In the genomic region with DNA sequence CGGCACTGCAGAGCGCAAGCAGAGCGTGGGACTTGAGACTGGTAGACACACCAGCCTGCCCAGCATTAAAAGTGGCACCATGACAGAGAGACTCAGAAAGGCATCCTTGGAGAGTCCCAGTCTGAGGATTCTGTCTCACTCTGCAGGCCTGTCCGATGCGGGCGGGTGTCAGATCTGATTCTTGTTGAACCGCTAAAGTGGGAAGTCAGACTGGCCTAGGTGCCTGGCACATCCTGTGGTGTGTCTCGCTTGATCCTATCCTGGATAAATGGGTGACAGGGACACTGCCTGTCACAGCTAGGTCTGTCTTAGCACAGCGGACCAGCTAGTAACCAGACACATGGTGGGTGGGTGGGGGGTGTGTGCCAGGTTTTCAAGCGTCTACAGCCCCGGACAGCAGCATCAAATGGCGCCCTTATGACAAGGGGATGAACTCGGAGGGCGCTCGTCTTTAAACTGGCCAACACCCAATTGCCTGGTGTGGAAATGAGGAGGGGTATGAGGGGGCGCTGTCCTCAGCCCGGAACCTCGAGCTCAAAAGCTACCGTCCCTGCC, we compare ENCODE assay signal across 9 mouse cellular contexts. TPM values are rescaled to one million over a fixed set of nuclear protein-coding genes. Genes with fewer than 3 reads are reported as not detected.
DNase-seq lines count a peak whose midpoint lies in the region; ATAC-seq lines count a peak whose summit lies in the region.
"Had no signal": no experiment of that assay in that cellular context is flagged by ENCODE, and none has a peak within 500 bp of the region (broad histone marks: within the 10 kb centered on the region; RNA-seq: fewer than 3 reads in every experiment).

A gene (minus strand): TSS at position 118 of the 555 bp plus-strand sequence.

- H3K9ac ChIP-seq in heart, embryonic 14.5 days (ENCODE audit: low read length), result 0 out of 2 replicates have a peak within 1 kb of the TSS, but pooled peaks have one; percentile 0
- peak within 1 kb of the TSS; percentile 68 for H3K9ac ChIP-seq in hindbrain, embryonic 14.5 days
- H3K9ac ChIP-seq in liver, embryonic 16.5 days (ENCODE audit: low read depth, low read length), result no peak within 1 kb of the TSS

- peak within 1 kb of the TSS; percentile 85 for H3K4me2 ChIP-seq in heart, embryonic 14.5 days (ENCODE audit: low read length)
- H3K4me2 ChIP-seq in hindbrain, embryonic 14.5 days (replicated peaks), result peak within 1 kb of the TSS; percentile 100
- peak within 1 kb of the TSS; percentile 52 for H3K4me2 ChIP-seq in liver, embryonic 16.5 days (ENCODE audit: low read depth, low read length)

- ATAC-seq in heart, embryonic 14.5 days (ENCODE audit: insufficient number of reproducible peaks, insufficient read depth, low FRiP score, low read depth), result no peak
- ATAC-seq in hindbrain, embryonic 14.5 days (ENCODE audit: low FRiP score), result no peak
- no peak for ATAC-seq in liver, embryonic 16.5 days (ENCODE audit: low read depth)
- ATAC-seq in erythroid progenitor cell, adult 5-6 weeks (replicated peaks; ENCODE audit: low FRiP score, poor library complexity, severe bottlenecking), result no peak

- peaks cover 4% of the 10 kb centered on the region; the same call in 1 of the 2 replicates for H3K9me3 ChIP-seq in heart, embryonic 14.5 days (ENCODE audit: control insufficient read depth, low read length)
- H3K9me3 ChIP-seq in hindbrain, embryonic 14.5 days (ENCODE audit: control insufficient read depth, low read length), result no peaks in the 10 kb centered on the region
- H3K9me3 ChIP-seq in liver, embryonic 16.5 days (replicated peaks; ENCODE audit: control insufficient read depth, low read length), result no peaks in the 10 kb centered on the region

- no peak within 1 kb of the TSS for H3K27ac ChIP-seq in heart, embryonic 14.5 days (replicated peaks in 1 of 2; ENCODE audit: control insufficient read depth in 1 of 2, insufficient read depth in 1 of 2, low read depth in 2 of 2, low read length in 2 of 2)
- H3K27ac ChIP-seq in hindbrain, embryonic 14.5 days, result peak within 1 kb of the TSS; percentile 49
- no peak within 1 kb of the TSS for H3K27ac ChIP-seq in liver, embryonic 16.5 days (ENCODE audit: low read length)

- no peaks in the 10 kb centered on the region for H3K36me3 ChIP-seq in heart, embryonic 14.5 days (ENCODE audit: control insufficient read depth, insufficient read depth, low read length)
- no peaks in the 10 kb centered on the region for H3K36me3 ChIP-seq in hindbrain, embryonic 14.5 days (replicated peaks; ENCODE audit: control insufficient read depth, insufficient read depth)
- no peaks in the 10 kb centered on the region for H3K36me3 ChIP-seq in liver, embryonic 16.5 days (ENCODE audit: control insufficient read depth, insufficient read depth)
- H3K36me3 ChIP-seq: G1E had no signal

- peak within 1 kb of the TSS; percentile 37 to 48 for H3K4me3 ChIP-seq in heart, embryonic 14.5 days (ENCODE audit: control insufficient read depth in 1 of 2, insufficient read depth in 1 of 2, low read depth in 1 of 2, low read length in 2 of 2)
- H3K4me3 ChIP-seq in hindbrain, embryonic 14.5 days (replicated peaks; ENCODE audit: low read length), result peak within 1 kb of the TSS; percentile 55
- H3K4me3 ChIP-seq in liver, embryonic 16.5 days (ENCODE audit: low read depth, low read length), result peak within 1 kb of the TSS; percentile 39

- 4% methylated on average over 19 of the region's 19 CpGs for WGBS in heart, embryonic 14.5 days
- 4% methylated on average over 19 of the region's 19 CpGs for WGBS in hindbrain, embryonic 14.5 days
- WGBS in liver, embryonic 16.5 days (ENCODE audit: insufficient replicate concordance), result 5% methylated on average over 19 of the region's 19 CpGs

- no peak for DNase-seq in heart, adult 9 months (ENCODE audit: low spot score in 2 of 2)
- peak; percentile 22 for DNase-seq in brain, adult 2 months (ENCODE audit: low read depth, low spot score)
- no peak for DNase-seq in hindbrain, embryonic 14.5 days (ENCODE audit: low spot score)
- no peak for DNase-seq in adrenal gland, postnatal 4 days (ENCODE audit: low spot score in 2 of 2)
- no peak for DNase-seq in gastrocnemius, postnatal 4 days (ENCODE audit: low spot score in 2 of 2)

- peaks cover 91% of the 10 kb centered on the region for H3K27me3 ChIP-seq in heart, embryonic 14.5 days (ENCODE audit: control insufficient read depth, insufficient read depth, low read length)
- H3K27me3 ChIP-seq in hindbrain, embryonic 14.5 days (ENCODE audit: control insufficient read depth, insufficient read depth, low read length), result peaks cover 56% of the 10 kb centered on the region
- H3K27me3 ChIP-seq in liver, embryonic 16.5 days (ENCODE audit: control insufficient read depth, insufficient read depth, low read depth, low read length), result peaks cover 65% of the 10 kb centered on the region

- H3K4me1 ChIP-seq in heart, embryonic 14.5 days (ENCODE audit: control insufficient read depth in 2 of 2, insufficient read depth in 2 of 2, low read length in 2 of 2), result peaks cover 0 to 26% of the 10 kb centered on the region in 2 experiments; a peak in 3 of 4 replicates
- peaks cover 24% of the 10 kb centered on the region; the same call in 1 of the 2 replicates for H3K4me1 ChIP-seq in hindbrain, embryonic 14.5 days (replicated peaks; ENCODE audit: control insufficient read depth, insufficient read depth, low read length)
- no peaks in the 10 kb centered on the region for H3K4me1 ChIP-seq in liver, embryonic 16.5 days (ENCODE audit: control insufficient read depth, low read depth, low read length)

RNA-seq across cellular contexts. Expression of the gene that starts here (rescaled TPM):
- 0.23 and 0.41 TPM in 2 replicates for polyA plus RNA-seq in heart, embryonic 14.5 days (2014; fragmentation: Nextera tagmentation; extraction: Ambion mirVana)
- 28.1 and 30.8 TPM in 2 replicates for polyA plus RNA-seq in hindbrain, embryonic 14.5 days (2014; fragmentation: Nextera tagmentation; extraction: Ambion mirVana)
- 0.09 and 0.19 TPM in 2 replicates for polyA plus RNA-seq in liver, embryonic 16.5 days (2015; fragmentation: Nextera tagmentation; extraction: Ambion mirVana)
- total RNA-seq in adrenal gland, postnatal 4 days (2021), result 1 to 10 TPM in 1 of 2 experiments, under 1 TPM in 1; 0.40 to 1.8 TPM
- not detected in 2 replicates for total RNA-seq in erythroid progenitor cell, adult 5-6 weeks (2015; ENCODE audit: low replicate concordance)
- not detected in 2 replicates for total RNA-seq in erythroid progenitor cell, adult 5-6 weeks (2017; ENCODE audit: low replicate concordance)
- total RNA-seq in gastrocnemius, postnatal 4 days (2021), result under 1 TPM in 1 of 2 experiments, not detected in 1; 0.10 TPM
- polyA plus RNA-seq: G1E had no signal

Comparison
In these comparisons a context has a peak if more than half of its experiments do, and no peak if none do; other contexts are left out.
1. RNA of the gene that starts here (polyA plus RNA-seq): 28.1 to 30.8 TPM in hindbrain, embryonic 14.5 days; 0.23 to 0.41 TPM in heart, embryonic 14.5 days and 0.09 to 0.19 TPM in liver, embryonic 16.5 days; every median in the first group is over 10 times any median in the second.
2. Peak in every context shown above with its lines, with median percentiles within 50 percentile points of each other: H3K4me2 ChIP-seq and H3K4me3 ChIP-seq.